Mouse (Mus musculus) megakaryocyte-erythroid progenitor cell, adult 5-6 weeks (primary cell): ENCODE measurements at regions not wholly inside any gene's neighbourhood (a gene's known extent, or its start where the extent isn't known, plus 50 kb on each side); places are given as distances from the start of the nearest gene placed in this dataset.
A peak's percentile ranks its signal among the peaks of the same experiment; 100 is the strongest.

Source experiments
- ATAC-seq: replicated peaks from 2 replicates; pipeline ENCODE4 v1.8.0; 2016; ENCODE audit warnings: mild to moderate bottlenecking, inconsistent platforms; ENCODE audit not compliant: severe bottlenecking, poor library complexity, low FRiP score, low TSS enrichment

DNA sequence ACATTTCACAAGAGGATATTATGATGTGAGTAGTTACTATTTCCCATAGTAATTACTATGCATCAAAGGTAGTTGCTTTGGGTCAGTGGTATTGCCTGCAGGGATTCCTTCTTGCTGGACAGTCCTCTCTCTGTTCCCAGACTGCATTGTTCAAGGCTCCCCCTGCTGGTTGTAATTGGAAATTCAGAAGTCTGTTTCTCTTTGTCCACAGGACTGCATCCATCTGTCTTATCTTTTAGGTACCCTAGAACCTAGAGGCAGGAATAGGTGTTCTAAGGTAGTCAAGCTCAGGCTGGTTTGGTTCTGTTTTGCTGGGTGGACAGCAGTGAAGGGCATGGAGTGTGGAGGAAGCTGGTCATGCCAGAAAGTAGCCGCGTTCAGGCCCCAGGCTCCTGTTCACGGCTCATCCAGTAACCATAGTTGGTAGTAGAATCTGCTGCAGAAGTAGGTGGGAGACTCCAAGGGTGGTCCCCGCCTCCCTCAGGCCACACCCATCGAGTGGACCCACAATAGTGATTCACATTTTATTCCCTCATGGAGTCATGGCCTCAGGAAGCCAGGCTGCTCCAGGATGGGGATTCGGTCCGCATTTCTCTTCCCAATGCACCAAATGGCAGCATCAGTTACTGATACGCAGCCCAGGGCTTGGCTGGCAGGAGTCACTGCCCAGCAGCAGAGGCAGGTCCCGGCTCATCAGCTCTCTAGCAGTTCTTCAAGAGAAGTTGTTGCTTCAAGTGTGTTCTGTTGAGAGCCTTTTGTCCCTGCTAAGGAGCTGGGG lies 51.7 kb upstream of the Caprin1 start:
- ATAC-seq = peak; percentile 80

DNA sequence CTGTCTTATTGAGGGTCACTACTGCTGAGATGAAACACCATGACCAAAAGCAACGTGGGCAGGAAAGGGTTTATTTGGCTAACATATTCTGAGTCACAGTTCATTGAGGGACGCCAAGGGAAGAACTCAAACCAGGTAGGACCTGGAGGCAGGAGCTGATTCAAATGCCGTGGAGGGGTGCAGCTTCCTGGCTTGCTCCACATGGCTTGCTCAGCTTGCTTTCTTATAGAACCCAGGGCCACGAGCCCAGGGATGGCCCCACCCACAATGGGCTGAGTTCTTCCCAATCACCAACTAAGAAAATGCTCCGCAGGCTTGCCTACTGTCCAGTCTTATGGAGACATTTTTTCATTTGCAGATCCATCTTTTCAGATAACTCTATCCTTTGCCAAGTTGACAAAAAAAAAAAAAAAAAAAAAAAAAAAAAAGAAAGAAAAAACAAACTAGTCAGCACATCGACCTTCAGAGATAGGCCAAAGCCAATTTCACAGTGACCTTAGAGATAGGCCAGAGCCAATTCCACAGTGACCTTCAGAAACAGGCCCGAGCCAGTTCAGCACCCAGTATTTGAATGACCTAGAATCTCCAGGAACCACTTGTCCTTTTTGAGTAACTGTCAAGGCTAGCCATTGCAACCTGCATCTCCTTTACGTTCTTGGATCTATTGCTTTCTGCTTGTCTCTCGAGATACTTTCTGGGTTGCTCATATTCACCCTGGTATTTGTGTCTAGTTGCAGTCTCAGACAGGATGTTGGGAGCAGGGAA lies 52.5 kb upstream of the Caprin1 start:
- no peak for ATAC-seq

DNA sequence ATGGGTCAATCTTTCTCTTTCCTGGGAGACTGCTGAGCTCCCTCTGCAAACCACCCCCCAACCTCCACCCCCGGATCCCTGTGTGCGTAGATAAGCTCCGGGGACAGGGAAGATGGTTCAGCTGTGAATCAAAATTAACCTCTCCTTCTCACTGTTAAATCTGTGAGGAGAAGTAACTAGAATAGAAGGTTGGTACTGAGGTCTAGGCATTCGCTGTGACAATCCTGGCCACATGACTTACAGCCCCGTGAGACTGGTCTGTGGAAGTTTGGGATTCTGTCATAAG lies 53.0 kb upstream of the Caprin1 start:
- ATAC-seq = no peak

DNA sequence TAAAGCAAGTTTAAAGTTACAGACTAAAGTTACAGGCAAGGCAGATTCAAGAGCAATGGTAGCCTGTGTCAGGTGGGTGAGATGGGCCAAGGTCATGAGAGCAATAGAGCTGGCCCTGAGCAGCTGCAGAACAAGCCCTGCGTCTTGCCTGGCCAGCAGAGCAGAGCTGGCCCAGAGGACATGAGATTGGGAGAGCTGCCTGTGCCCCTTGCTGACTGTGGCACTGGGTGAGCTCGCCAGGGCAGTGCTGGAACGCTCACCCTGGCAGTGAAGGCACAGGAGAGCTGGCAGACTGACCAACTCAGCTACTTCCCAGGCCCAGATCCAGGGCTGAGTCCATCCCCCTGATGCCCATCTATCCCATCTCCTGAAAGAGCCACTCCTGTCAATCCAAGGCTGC lies 53.7 kb upstream of the Caprin1 start:
- ATAC-seq = no peak

DNA sequence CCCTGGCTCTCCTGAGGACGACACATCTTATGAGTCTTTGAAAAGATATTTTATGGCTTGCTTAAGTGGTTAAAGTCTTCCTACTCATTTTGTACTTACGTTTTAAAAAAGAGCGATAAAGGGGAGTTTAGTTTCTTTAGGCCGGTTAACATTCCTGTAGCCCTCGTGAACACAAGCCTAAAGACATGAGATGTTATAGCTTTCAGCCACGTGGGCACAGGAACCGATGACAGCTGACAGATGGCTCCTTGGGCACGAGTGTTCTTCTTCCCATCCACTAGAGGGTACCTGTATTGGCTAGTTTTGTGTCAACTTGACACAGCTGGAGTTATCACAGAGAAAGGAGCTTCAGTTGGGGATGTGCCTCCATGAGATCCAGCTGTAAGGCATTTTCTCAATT lies 63.8 kb upstream of the Caprin1 start:
- no peak for ATAC-seq

DNA sequence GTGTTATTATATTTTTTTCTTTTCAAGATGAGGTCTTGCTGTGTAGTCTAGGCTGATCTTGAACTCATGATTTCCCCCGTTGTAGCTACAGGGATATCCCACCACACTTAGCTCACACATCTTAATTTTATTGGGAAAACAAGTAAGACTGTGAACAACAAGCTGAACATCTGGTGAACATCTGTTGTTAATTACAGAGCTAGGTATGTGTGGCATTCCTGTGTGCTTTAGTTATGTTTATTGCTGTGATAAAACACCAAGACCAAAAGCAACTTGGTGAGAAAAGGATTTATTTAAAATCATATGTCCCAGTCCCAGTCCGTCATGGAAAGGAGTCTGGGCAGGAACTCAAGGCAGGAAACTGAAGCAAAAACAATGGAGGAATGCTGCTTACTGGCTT lies 66.8 kb upstream of the Caprin1 start:
- no peak for ATAC-seq

DNA sequence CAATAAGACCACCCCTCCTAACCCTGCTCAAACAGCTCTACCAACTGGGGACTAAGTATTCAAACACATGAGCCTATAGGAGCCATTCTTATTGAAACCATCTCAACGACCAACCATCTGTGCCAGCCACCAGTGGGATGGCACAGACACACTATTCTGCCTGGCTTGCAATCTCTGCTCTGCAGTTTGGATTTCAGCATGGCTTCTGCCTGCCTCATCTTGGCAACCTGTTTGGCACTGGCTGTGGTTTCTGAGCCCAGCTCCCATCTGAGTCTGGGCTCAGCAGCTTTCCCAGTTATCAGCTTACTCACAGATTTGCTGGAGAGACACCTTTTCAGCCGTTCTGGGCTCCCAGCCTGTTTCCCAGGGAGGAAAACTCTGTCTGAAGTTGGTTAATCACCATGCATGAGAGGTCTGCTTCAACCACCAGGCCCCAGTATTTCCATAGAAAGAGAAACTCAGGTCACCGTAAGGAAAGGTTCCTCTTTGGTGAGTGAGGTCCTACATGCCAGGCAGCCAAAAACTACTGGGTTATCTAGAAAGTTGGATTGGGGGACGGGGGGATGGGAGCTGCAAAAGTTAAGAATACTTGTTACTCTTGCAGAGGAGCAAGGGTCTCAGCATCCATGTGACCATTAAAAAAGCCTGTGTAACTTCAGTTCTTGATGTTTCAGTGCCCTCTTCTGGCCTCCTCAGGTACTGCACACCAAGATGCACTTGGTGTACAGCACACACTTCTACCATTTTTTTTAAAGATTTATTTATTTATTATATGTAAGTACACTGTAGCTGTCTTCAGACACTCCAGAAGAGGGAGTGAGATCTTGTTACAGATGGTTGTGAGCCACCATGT lies 68.1 kb upstream of the Caprin1 start:
- ATAC-seq = peak; percentile 64; the same call in 1 of the 2 replicates

DNA sequence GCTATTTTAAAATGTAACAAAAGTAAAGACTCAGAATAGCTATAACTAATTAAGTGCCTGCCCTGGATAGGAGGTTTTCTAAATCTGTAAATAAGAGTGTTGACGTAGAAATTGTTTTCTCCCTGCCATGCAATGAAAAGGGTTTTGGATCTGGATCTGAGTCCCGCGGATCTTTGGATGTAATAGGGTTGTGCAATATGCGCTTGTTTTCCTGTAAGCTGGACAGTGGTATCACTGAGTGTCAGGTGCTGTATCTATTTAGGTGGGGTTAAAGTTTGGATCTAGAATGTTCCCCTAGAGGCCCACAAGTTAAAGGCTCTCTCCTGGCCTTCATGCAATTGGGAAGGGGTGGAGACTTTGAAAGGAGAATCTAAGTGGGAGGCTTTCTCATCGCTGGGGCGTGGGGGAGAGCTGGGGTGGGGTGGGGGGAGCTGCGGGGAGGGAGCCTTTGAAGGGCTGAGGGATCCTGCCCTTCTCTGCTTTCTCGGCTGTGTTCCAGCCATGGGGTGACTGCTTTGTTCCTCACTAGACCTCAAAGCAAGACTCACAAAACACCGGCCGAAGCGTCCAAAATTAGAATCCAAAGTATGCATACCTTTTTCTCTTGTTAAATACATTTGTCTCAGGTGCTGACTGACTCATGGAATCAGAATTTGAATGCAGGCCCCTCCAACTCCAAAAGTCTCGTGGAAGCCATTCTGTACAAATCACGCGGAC lies 70.0 kb upstream of the Caprin1 start:
- ATAC-seq = no peak

DNA sequence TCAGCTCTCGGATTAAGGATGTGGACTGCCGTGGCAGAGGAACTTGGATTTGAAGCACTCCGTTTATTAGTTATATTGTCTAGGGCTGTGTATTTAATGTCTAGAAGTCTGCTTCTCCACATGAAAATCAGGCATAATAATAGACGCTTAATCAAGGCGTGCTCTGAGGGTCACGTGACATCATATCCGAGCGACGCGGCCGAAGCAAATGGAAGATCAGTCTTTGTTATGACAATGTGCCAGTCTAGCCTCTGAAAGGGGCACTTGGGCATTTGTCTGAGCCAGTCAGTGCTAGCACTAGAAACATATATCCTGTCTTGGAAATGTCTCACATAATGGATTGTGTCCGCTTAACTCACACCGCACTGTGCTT lies 70.5 kb upstream of the Caprin1 start:
- no peak for ATAC-seq

DNA sequence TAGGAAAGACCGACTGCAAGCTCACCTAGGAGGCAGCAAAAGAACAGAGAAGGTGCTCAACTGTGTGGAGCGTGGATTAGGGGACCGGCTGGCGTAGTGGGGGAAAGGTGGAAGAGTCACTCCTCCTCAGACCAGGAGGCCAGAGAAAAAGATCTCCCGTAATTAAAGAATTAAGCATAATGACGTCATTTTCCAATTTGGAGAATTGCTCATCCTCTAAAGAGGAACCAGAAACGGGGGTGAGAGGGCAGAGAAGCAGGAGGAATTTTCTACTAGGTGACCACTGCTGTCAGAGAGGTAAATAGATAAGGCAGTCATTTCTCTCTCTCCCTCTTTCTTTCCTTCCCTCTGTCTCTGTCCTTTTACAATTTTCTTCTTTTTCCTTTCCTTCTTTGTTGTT lies 71.2 kb upstream of the Caprin1 start:
- no peak for ATAC-seq

DNA sequence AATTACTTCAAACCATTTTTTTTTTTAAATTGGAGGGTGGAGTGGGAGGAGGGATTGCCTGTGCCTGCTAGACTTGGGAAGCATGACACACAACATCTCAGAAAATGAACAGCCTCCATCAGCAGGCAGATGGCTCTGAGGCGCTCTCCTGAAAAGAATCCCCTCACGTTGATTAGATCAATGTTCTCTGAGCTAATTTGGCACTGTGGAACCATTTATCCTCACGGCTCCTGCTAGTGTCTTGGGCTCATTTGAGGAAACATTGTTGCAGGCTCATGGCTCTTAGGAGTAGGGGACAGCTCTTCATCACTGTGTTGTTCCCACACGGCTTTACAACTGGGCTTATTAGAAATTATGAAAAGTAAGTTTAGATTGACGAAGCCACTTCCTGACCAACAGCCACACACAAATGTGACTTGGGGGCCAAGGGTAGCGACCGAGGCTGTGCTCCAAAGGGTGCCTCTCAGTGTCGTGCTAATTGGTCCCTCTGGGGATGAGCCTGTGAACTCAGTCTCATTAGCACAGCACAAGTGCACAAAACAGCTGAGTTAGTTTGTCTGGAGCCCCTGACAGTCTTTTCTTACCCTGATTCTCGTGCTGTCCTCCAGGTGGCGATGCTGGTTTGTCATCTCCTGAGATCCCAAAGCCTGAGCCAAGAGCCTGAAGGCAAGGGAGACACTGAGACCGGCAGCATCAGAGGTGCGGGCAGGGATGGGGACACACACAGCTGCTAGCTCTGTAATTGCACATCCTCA lies 74.2 kb upstream of the Caprin1 start:
- peak; percentile 77 for ATAC-seq

DNA sequence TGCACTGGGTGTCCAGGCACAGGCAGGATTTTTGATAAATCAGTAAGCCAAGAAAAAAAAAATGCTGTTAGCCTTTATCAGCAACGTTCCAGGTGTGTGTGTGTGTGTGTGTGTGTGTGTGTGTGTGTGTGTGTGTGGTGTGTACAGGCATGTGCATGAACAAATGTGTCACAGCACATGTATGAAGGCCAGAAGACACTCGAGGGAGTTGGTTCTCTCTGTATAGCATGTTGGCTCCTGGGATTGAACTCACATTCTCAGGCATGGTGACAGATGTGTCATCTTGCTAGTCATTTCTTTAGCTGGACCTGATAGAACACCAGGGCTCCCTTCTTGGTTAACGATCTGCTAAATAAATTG lies 74.8 kb upstream of the Caprin1 start:
- ATAC-seq = no peak

DNA sequence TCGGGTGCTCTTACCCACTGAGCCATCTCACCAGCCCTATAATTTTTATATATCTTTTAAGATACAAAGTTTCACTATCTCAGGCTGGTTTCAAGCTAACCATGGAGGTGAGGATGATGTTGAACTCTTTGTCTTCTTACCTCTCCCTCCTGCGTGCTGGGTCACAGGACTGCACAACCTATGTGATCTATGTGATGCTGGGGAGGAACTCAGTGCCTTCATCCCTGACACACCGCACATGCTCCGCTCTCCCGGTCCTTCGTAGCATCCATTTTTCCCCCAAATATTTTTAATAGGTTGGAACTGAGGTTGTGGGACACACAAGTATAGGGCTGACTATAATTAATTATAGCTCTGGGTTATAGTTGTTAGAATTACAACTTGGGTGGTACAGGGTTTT lies 75.9 kb upstream of the Caprin1 start:
- no peak for ATAC-seq

DNA sequence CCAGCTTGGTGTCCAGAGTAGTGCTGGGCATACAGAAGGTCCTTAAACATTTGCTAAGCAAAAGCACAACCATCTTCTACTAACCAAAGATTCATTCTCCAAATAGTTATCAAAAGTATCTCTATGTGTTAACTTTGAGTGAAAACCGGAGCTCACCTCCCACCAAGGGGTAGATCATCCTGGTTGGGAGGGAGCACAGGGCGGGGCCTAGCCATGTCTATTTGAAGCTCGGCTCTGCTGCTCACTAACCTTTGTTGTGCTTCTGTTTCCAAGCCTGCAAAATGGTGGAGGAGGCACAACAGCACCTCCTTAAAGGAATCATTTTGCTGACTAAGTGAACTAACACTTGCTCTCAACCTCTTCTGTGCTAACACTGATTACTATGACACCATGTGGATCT lies 77.0 kb upstream of the Caprin1 start:
- ATAC-seq = peak; percentile 19; the same call in 1 of the 2 replicates

DNA sequence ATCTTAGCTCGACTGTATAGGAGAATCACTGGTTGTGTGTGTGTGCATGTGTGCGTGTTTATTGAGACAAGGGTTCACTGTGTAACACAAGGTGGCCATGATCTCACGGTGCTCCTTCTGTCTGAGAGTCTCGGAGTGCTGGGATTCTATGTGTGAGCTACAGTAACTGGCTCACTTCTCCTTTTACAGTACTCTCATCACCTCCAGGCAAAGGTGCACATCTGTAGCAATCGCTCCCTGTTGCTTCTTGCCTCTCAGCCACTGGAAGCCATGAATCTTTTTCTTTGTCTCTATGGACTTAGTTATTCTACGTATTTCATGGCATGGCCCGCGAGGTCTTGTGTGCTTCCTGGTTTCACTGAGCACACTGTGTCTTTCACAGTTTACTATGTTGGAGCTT lies 78.3 kb upstream of the Caprin1 start:
- no peak for ATAC-seq

DNA sequence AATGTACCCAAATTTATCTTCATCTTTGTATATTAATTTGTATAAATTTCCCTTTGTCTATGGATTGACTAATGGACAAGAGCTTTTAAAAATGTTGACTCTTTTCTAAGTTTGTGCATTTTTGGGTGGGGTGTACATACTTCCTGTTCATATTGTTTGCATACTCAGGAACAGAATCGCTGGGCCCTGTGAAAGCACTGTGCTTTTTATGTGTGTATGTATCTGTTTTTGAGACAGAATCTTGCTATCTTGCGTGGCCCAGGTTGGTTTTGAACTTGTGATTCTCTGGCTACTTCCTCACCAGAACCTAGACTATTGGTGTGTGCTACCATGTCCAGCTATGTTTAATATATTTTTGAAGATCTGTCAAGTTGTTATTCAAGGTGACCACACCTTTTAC lies 78.8 kb upstream of the Caprin1 start:
- no peak for ATAC-seq

DNA sequence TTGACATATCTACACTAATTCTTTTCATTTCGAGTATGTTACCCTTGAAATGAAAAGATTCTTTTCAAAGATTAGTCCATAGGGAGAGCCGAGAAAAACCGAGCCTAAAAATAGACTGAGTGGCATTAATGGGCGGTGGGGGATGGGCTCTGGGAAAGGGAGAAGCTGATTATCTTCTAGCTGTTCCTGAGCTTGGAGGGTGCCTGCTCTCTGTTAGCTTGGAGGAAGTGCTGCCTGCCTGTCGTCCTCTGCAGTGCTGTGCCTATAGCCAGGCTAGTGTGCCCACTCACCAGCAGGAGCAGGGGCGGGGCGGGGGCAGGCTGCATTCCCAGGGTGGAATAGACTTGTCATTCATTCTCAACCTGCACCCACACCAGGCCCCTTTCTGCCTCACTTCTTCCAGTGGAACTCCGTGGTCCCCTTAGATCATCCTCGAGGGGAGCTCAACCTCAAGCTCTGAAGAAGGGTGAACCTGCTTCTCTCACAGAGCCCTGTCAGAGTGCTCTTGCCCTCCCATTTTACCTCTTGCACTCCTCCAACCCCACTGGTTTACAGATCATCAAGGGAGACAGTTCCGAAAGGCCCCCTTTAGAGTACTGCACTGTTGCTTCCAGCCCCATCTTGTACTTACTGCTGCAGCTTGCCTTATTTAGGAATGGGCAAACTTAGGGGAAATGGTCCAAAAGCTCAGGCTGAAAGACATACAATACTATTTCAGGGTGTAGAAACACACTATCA lies 76.6 kb upstream of the Lmo2 start:
- ATAC-seq = peak; percentile 76

DNA sequence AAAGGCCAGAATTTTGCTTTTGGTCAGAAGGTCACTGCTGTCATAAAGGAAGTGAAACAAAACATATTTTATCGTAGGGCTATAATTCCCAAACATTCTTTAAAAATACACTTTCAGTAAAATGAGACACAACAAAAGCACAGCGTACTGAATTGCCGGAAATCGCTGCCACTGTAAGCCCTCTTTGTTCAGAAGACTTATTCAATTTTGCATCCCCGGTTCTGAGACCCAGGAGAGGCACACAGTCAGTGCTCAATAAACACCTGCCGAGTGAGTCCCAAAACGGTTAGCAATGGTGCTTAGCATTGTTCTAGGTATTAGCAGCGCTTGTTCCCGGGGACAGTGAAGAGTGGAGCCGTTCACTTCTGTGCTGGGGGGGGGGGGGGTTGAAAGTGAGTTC lies 72.9 kb upstream of the Lmo2 start:
- ATAC-seq = no peak

DNA sequence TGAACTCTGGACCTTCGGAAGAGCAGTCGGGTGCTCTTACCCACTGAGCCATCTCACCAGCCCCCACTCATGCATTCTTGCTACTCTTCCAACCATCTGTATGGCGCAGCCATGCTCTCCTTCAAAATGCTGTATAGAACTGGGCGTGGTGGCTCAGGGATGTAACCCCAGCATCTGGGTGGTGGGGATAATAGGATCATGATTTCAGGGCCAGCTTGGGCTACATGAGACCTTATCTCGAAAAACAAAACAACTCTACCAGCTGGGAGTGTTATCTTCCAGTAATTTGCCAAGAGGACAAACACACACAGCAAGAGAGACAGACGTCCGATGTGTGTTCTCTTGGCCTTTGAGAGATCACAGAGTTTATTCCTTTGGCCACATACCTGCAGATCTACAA lies 69.8 kb upstream of the Lmo2 start:
- ATAC-seq = peak; percentile 80
